Mouse (Mus musculus) megakaryocyte, embryonic 14.5 days (primary cell): ENCODE data around the gene Pcmtd2.

Experiments used
- FLI1 ChIP-seq: IDR thresholded peaks from 2 replicates; pipeline ENCODE4 v1.6.1; 2012; ENCODE audit warnings: low read length, inconsistent platforms, mixed read lengths
- GATA1 ChIP-seq: IDR thresholded peaks from 3 replicates; pipeline ENCODE4 v1.6.1; 2012; ENCODE audit warnings: mixed read lengths, low read length, inconsistent platforms, borderline replicate concordance

DNA sequence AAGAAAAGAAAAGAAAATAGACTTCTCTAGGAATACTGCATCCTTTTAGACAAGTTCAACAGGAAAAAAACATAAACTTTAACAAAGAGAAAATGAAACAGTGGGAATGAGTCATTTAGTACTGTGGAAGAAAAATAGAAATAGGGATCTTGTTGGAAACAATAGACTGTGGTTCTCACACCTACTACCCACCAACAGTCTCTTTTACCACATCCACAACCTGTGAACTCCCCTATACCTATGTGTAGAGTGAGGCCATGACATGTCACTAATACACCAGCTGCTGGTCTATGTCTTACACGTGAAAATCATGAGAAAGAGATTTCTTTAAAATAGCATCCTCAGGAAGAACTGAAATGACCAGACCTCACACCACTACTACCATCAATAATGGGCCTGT, 41.2 kb downstream of the Pcmtd2 start:
- TF ChIP-seq FLI1 (no peak), GATA1 (no peak)
